In the genomic region with DNA sequence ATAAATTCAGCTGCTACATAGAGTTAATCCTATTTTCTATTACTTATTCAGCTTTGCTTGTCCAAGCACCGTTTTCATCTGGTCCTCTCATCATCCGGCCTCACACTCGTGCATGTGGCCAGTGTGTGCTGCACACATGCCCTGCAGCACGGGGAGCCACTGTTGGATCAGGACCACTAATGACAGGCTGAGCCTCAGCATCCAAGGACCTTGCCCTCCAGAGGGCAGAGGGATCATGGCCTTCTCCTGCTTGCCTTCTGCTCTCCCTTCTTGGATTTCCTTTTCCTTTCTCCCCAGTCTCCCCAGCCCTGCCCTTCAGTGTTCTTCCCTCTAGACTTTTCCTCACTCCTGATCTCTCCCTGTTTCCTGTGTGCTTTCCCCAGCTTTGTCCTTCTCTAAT, we compare ENCODE assay signal across 16 mouse cellular contexts.
A peak's percentile ranks its signal among the peaks of the same experiment; 100 is the strongest.
DNase-seq lines count a peak whose midpoint lies in the region; ATAC-seq and TF ChIP-seq lines count a peak whose summit lies in the region.
"Had no signal": no experiment of that assay in that cellular context is flagged by ENCODE, and none has a peak within 500 bp of the region (broad histone marks: within the 10 kb centered on the region; RNA-seq: fewer than 3 reads in every experiment).

No protein-coding gene starts in this region.

- no peaks in the 10 kb centered on the region for H3K9me3 ChIP-seq in heart, embryonic 15.5 days (replicated peaks)
- no peaks in the 10 kb centered on the region for H3K9me3 ChIP-seq in midbrain, embryonic 10.5 days (replicated peaks)
- no peaks in the 10 kb centered on the region for H3K9me3 ChIP-seq in midbrain, embryonic 13.5 days
- H3K9me3 ChIP-seq: forebrain, embryonic 15.5 days; limb, embryonic 12.5 days; liver, embryonic 15.5 days; neural tube, embryonic 12.5 days had no signal

- no peak for TF ChIP-seq CTCF in small intestine, adult 2 months (IDR thresholded peaks at IDR 0.05; ENCODE audit: extremely low read depth, insufficient read length, insufficient replicate concordance, low read depth, low read length)

- WGBS in heart, embryonic 15.5 days, result 63% methylated on average over 4 of the region's 4 CpGs
- WGBS in midbrain, embryonic 10.5 days, result 60% methylated on average over 4 of the region's 4 CpGs
- WGBS in midbrain, embryonic 13.5 days, result 20% methylated on average over 4 of the region's 4 CpGs
- 65% methylated on average over 4 of the region's 4 CpGs for WGBS in small intestine, adult 2 months

- peaks cover 41% of the 10 kb centered on the region for H3K4me1 ChIP-seq in heart, embryonic 15.5 days (replicated peaks)
- H3K4me1 ChIP-seq in midbrain, embryonic 10.5 days, result peaks cover 51% of the 10 kb centered on the region
- peaks cover 59% of the 10 kb centered on the region for H3K4me1 ChIP-seq in midbrain, embryonic 13.5 days (replicated peaks)
- H3K4me1 ChIP-seq in small intestine, adult 2 months (ENCODE audit: control insufficient read depth, insufficient read depth, insufficient read length, low read length), result peaks cover 13% of the 10 kb centered on the region

- no peak for TF ChIP-seq POLR2A in small intestine, adult 2 months (IDR thresholded peaks at IDR 0.05; ENCODE audit: low read depth, low read length)

- H3K9ac ChIP-seq in heart, embryonic 15.5 days, result no peak overlapping the region
- H3K9ac ChIP-seq in midbrain, embryonic 13.5 days (replicated peaks), result no peak overlapping the region
- H3K9ac ChIP-seq: forebrain, embryonic 15.5 days; limb, embryonic 12.5 days; liver, embryonic 15.5 days; neural tube, embryonic 12.5 days had no signal

- no peak for ATAC-seq in heart, embryonic 15.5 days (replicated peaks; ENCODE audit: insufficient number of reproducible peaks, insufficient read depth, low FRiP score, low read depth)
- ATAC-seq in midbrain, embryonic 13.5 days, result no peak
- ATAC-seq: forebrain, embryonic 15.5 days; midbrain, embryonic 16.5 days; Patski had no signal

- DNase-seq in embryo, embryonic 10 days (ENCODE audit: low spot score), result peak; percentile 62
- no peak for DNase-seq in embryo, embryonic 11 days
- DNase-seq in heart, adult 11 months, result no peak
- no peak for DNase-seq in midbrain, embryonic 10.5 days (ENCODE audit: low spot score)
- DNase-seq: B cell, adult 2 months; thymus, postnatal 4 days had no signal

- H3K27me3 ChIP-seq in heart, embryonic 15.5 days, result no peaks in the 10 kb centered on the region; the same call in 1 of the 2 replicates
- peaks cover 12% of the 10 kb centered on the region; the same call in 1 of the 2 replicates for H3K27me3 ChIP-seq in midbrain, embryonic 10.5 days (ENCODE audit: low read depth, poor library complexity, severe bottlenecking)
- H3K27me3 ChIP-seq in midbrain, embryonic 13.5 days, result no peaks in the 10 kb centered on the region
- H3K27me3 ChIP-seq in small intestine, adult 2 months (ENCODE audit: control insufficient read depth, insufficient read depth, low read length), result no peaks in the 10 kb centered on the region
- H3K27me3 ChIP-seq: forebrain, embryonic 15.5 days; liver, embryonic 15.5 days; neural tube, embryonic 12.5 days; Patski had no signal

- H3K36me3 ChIP-seq in heart, embryonic 15.5 days, result no peaks in the 10 kb centered on the region
- no peaks in the 10 kb centered on the region for H3K36me3 ChIP-seq in midbrain, embryonic 10.5 days
- H3K36me3 ChIP-seq in midbrain, embryonic 13.5 days, result no peaks in the 10 kb centered on the region
- no peaks in the 10 kb centered on the region for H3K36me3 ChIP-seq in small intestine, adult 2 months (ENCODE audit: control insufficient read depth, insufficient read depth, low read length)
- H3K36me3 ChIP-seq: forebrain, embryonic 15.5 days; limb, embryonic 12.5 days; liver, embryonic 15.5 days; neural tube, embryonic 12.5 days had no signal

- no peak overlapping the region for H3K4me3 ChIP-seq in heart, embryonic 15.5 days
- H3K4me3 ChIP-seq in midbrain, embryonic 10.5 days, result no peak overlapping the region
- no peak overlapping the region for H3K4me3 ChIP-seq in midbrain, embryonic 13.5 days (replicated peaks)
- H3K4me3 ChIP-seq in small intestine, adult 2 months (ENCODE audit: low read depth, low read length), result no peak overlapping the region
- H3K4me3 ChIP-seq: forebrain, embryonic 15.5 days; limb, embryonic 12.5 days; liver, embryonic 15.5 days; neural tube, embryonic 12.5 days had no signal

- H3K4me2 ChIP-seq in heart, embryonic 15.5 days, result no peak overlapping the region
- H3K4me2 ChIP-seq in midbrain, embryonic 13.5 days (replicated peaks), result no peak overlapping the region
- H3K4me2 ChIP-seq: forebrain, embryonic 15.5 days; limb, embryonic 12.5 days; liver, embryonic 15.5 days had no signal

- peak overlapping the region; percentile 80 for H3K27ac ChIP-seq in heart, embryonic 15.5 days
- H3K27ac ChIP-seq in midbrain, embryonic 10.5 days (replicated peaks), result 0 out of 2 replicates have a peak overlapping the region, but pooled peaks have one; percentile 78
- no peak overlapping the region for H3K27ac ChIP-seq in midbrain, embryonic 13.5 days
- 0 out of 2 replicates have a peak overlapping the region, but pooled peaks have one; percentile 41 for H3K27ac ChIP-seq in small intestine, adult 2 months (ENCODE audit: insufficient read depth, low read depth, low read length)
- H3K27ac ChIP-seq: forebrain, embryonic 15.5 days; kidney, postnatal 0 days; limb, embryonic 12.5 days; liver, embryonic 15.5 days; neural tube, embryonic 12.5 days had no signal
